13 mouse cellular contexts compared by ENCODE assay signal in the genomic region with DNA sequence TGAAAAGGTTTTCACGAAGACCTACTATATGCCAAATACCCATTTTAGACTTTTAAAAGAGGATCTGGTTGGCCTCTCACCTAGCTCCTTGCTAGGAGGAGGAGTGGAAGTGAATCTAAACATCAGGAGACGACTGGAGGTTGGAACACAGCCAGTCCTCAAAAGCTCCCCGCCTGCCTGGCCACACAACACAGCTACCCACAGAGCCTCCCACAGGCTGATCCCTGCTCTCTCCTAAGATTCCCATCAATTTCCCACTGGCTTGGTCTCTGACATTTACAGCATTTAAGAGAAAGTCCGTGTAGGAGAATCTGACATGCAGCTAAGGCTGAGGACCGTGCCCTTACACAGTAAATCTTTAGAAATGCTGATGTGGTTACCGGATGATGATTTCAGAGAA.
A peak's percentile ranks its signal among the peaks of the same experiment; 100 is the strongest.
DNase-seq lines count a peak whose midpoint lies in the region; ATAC-seq and TF ChIP-seq lines count a peak whose summit lies in the region.
"Had no signal": no experiment of that assay in that cellular context is flagged by ENCODE, and none has a peak within 500 bp of the region (broad histone marks: within the 10 kb centered on the region; RNA-seq: fewer than 3 reads in every experiment).

No protein-coding gene starts in this region.

- H3K4me2 ChIP-seq in intestine, embryonic 16.5 days (ENCODE audit: low read depth, low read length): no peak overlapping the region
- H3K4me2 ChIP-seq: liver, embryonic 12.5 days; midbrain, embryonic 13.5 days had no signal

- no peak overlapping the region for H3K4me3 ChIP-seq in intestine, embryonic 16.5 days (ENCODE audit: low read length)
- no peak overlapping the region for H3K4me3 ChIP-seq in gastrocnemius, adult 2 months
- H3K4me3 ChIP-seq: heart, adult 2 months; liver, embryonic 12.5 days; midbrain, embryonic 13.5 days had no signal

- H3K9ac ChIP-seq in intestine, embryonic 16.5 days (ENCODE audit: low read depth, low read length): no peak overlapping the region
- H3K9ac ChIP-seq: liver, embryonic 12.5 days; midbrain, embryonic 13.5 days had no signal

- H3K27ac ChIP-seq in intestine, embryonic 16.5 days (ENCODE audit: low read length): no peak overlapping the region
- H3K27ac ChIP-seq in gastrocnemius, adult 2 months: no peak overlapping the region
- H3K27ac ChIP-seq: heart, adult 2 months; liver, embryonic 12.5 days; midbrain, embryonic 13.5 days had no signal

- H3K9me3 ChIP-seq in intestine, embryonic 16.5 days (ENCODE audit: control insufficient read depth, low read length): no peaks in the 10 kb centered on the region
- H3K9me3 ChIP-seq: liver, embryonic 12.5 days; midbrain, embryonic 13.5 days had no signal

- ATAC-seq in intestine, embryonic 16.5 days: peak; percentile 38; the same call in 1 of the 2 replicates
- ATAC-seq: midbrain, embryonic 13.5 days had no signal

- DNase-seq in embryo, embryonic 11 days: peak; percentile 7
- no peak for DNase-seq in embryo, embryonic 9.5 days (ENCODE audit: extremely low spot score)
- DNase-seq in kidney, postnatal 10 days: peak; percentile 19
- DNase-seq in kidney, adult 8-10 months: no peak
- peak; percentile 61 for DNase-seq in brain, adult 2 months (ENCODE audit: low read depth, low spot score)
- no peak for DNase-seq in thymus, postnatal 14 days
- no peak for DNase-seq in gastrocnemius, adult 2 months
- DNase-seq: lung, postnatal 14 days had no signal

- TF ChIP-seq CTCF in gastrocnemius, adult 2 months (IDR thresholded peaks at IDR 0.05): no peak

- no peaks in the 10 kb centered on the region for H3K4me1 ChIP-seq in intestine, embryonic 16.5 days (ENCODE audit: control insufficient read depth, insufficient read depth, low read length)
- H3K4me1 ChIP-seq: midbrain, embryonic 13.5 days had no signal

- 54% methylated on average over 6 of the region's 6 CpGs for WGBS in intestine, embryonic 16.5 days

- no peaks in the 10 kb centered on the region for H3K27me3 ChIP-seq in intestine, embryonic 16.5 days (replicated peaks; ENCODE audit: control insufficient read depth, insufficient read depth, low read length)
- H3K27me3 ChIP-seq: liver, embryonic 12.5 days; midbrain, embryonic 13.5 days had no signal

- intact Hi-C loops in gastrocnemius, adult 2 months (cut with DNase I): no loop called here

- no peaks in the 10 kb centered on the region for H3K36me3 ChIP-seq in intestine, embryonic 16.5 days (ENCODE audit: control insufficient read depth, insufficient read depth, low read length)
- H3K36me3 ChIP-seq: G1E; liver, embryonic 12.5 days; midbrain, embryonic 13.5 days had no signal

Comparison
In these comparisons a context has a peak if more than half of its experiments do, and no peak if none do; other contexts are left out.
1. DNase-seq: peak in embryo, embryonic 11 days (single experiment), kidney, postnatal 10 days (single experiment) and brain, adult 2 months (single experiment); none in embryo, embryonic 9.5 days (single experiment), kidney, adult 8-10 months (0 of 2), thymus, postnatal 14 days (single experiment) and gastrocnemius, adult 2 months (single experiment).